15 mouse cellular contexts compared by ENCODE assay signal in genomic region chr5:112629656-112630055, GRCm38 (mm10). TPM values are rescaled to one million over a fixed set of nuclear protein-coding genes. Genes with fewer than 3 reads are reported as not detected.
"Had no signal": no experiment of that assay in that cellular context is flagged by ENCODE, and none has a peak within 500 bp of the region (broad histone marks: within the 10 kb centered on the region; RNA-seq: fewer than 3 reads in every experiment).

No protein-coding gene starts in this region.

- H3K27me3 ChIP-seq: intestine, embryonic 15.5 days; liver, embryonic 13.5 days; neural tube, embryonic 13.5 days had no signal

- H3K9me3 ChIP-seq: intestine, embryonic 15.5 days; limb, embryonic 12.5 days; liver, embryonic 13.5 days; neural tube, embryonic 13.5 days had no signal

- DNase-seq: kidney, adult 18-20 months; kidney, postnatal 10 days; kidney, postnatal 4 days; liver; liver, embryonic 13.5 days; liver, postnatal 0 days; right cerebral cortex, postnatal 4 days; spleen, adult 18-20 months; thymus, adult 18-20 months; thymus, postnatal 14 days had no signal

- H3K36me3 ChIP-seq: intestine, embryonic 15.5 days; limb, embryonic 12.5 days; liver, embryonic 13.5 days; neural tube, embryonic 13.5 days had no signal

- ATAC-seq: intestine, embryonic 15.5 days; liver, postnatal 0 days had no signal

- H3K27ac ChIP-seq: intestine, embryonic 15.5 days; layer of hippocampus, adult 2 months; limb, embryonic 12.5 days; liver, embryonic 13.5 days; neural tube, embryonic 13.5 days had no signal

- H3K4me3 ChIP-seq: intestine, embryonic 15.5 days; layer of hippocampus, adult 2 months; limb, embryonic 12.5 days; liver, embryonic 13.5 days; neural tube, embryonic 13.5 days had no signal

- H3K4me1 ChIP-seq: intestine, embryonic 15.5 days; liver, embryonic 13.5 days had no signal

- H3K4me2 ChIP-seq: intestine, embryonic 15.5 days; limb, embryonic 12.5 days; liver, embryonic 13.5 days; neural tube, embryonic 13.5 days had no signal

- H3K9ac ChIP-seq: intestine, embryonic 15.5 days; limb, embryonic 12.5 days; liver, embryonic 13.5 days; liver, postnatal 0 days; neural tube, embryonic 13.5 days had no signal

RNA-seq across cellular contexts. Expression of gene Sez6l, which starts 52.7 kb away (rescaled TPM):
- total RNA-seq: megakaryocyte progenitor cell, adult 5-6 weeks had no signal
- polyA plus RNA-seq: liver, postnatal 0 days had no signal
